Comparison of ENCODE assay signal across 21 mouse cellular contexts in genomic region chr10:19704445-19704844, GRCm38 (mm10). TPM values are rescaled to one million over a fixed set of nuclear protein-coding genes. Genes with fewer than 3 reads are reported as not detected.
"Had no signal": no experiment of that assay in that cellular context is flagged by ENCODE, and none has a peak within 500 bp of the region (broad histone marks: within the 10 kb centered on the region; RNA-seq: fewer than 3 reads in every experiment).

No protein-coding gene starts in this region.

- H3K4me1 ChIP-seq: neural tube, embryonic 13.5 days; neural tube, embryonic 15.5 days had no signal

- H3K4me3 ChIP-seq: midbrain, embryonic 10.5 days; myocyte; neural tube, embryonic 13.5 days; neural tube, embryonic 15.5 days had no signal

- DNase-seq: lung, adult 18-20 months; lung, embryonic 14.5 days; lung, postnatal 10 days; lung, postnatal 4 days; retina, postnatal 1 day; right cerebral cortex, adult 18-20 months; right cerebral cortex, postnatal 25 days; right cerebral cortex, postnatal 4 days; spleen, adult 18-20 months; thymus, adult 18-20 months; thymus, postnatal 14 days; thymus, postnatal 36 days had no signal

- H3K36me3 ChIP-seq: midbrain, embryonic 10.5 days; neural tube, embryonic 13.5 days; neural tube, embryonic 15.5 days had no signal

- H3K27me3 ChIP-seq: neural tube, embryonic 13.5 days; neural tube, embryonic 15.5 days had no signal

- H3K9ac ChIP-seq: liver, embryonic 14.5 days; lung, embryonic 14.5 days; neural tube, embryonic 13.5 days; neural tube, embryonic 15.5 days had no signal

- H3K4me2 ChIP-seq: lung, embryonic 14.5 days; neural tube, embryonic 13.5 days; neural tube, embryonic 15.5 days had no signal

- H3K9me3 ChIP-seq: midbrain, embryonic 10.5 days; neural tube, embryonic 13.5 days; neural tube, embryonic 15.5 days had no signal

- H3K27ac ChIP-seq: liver, embryonic 14.5 days; midbrain, embryonic 10.5 days; neural tube, embryonic 13.5 days; neural tube, embryonic 15.5 days had no signal

RNA-seq across cellular contexts. Expression of gene Il20ra, which starts 7.9 kb away (rescaled TPM):
- total RNA-seq: megakaryocyte, adult 5-6 weeks; megakaryocyte-erythroid progenitor cell, adult 5-6 weeks had no signal
- polyA plus RNA-seq: myocyte; neural tube, embryonic 11.5 days; neural tube, embryonic 13.5 days; small intestine, adult 2 months had no signal
